Mouse (Mus musculus) cerebellum, adult 2 months (tissue): ENCODE data around the gene Rufy3.

ENCODE experiments used
- CTCF ChIP-seq: fragments of 200-500 bp; IDR thresholded peaks from 2 replicates; pipeline ENCODE4 v1.5.1; 2011; ENCODE audit warnings: low read depth, mild to moderate bottlenecking, control low read depth, low read length, moderate library complexity, borderline replicate concordance; ENCODE audit not compliant: insufficient read depth
- POLR2A ChIP-seq: fragments of 200-500 bp; IDR thresholded peaks from 2 replicates; pipeline ENCODE4 v1.6.1; 2011; ENCODE audit warnings: low read length, control low read depth, borderline replicate concordance; ENCODE audit not compliant: insufficient read depth

DNA sequence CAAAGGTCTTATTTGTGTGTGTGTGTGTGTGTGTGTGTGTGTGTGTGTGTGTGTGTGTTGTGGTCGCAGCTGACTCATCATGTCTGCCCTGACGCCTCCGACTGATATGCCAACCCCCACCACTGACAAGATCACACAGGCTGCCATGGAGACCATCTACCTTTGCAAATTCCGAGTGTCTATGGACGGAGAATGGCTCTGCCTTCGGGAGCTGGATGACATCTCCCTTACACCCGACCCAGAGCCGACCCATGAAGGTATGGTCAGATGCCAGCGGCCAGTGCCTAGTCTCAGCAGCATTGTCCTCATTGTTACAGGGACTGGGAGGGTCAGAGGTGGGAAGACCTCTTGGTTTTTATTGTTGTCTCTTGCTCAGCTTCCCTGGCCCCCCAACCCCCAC lies 19.2 kb downstream of the Rufy3 start:
- no peak for TF ChIP-seq CTCF
- TF ChIP-seq POLR2A: no peak
